8 mouse cellular contexts compared by ENCODE assay signal in the genomic region with DNA sequence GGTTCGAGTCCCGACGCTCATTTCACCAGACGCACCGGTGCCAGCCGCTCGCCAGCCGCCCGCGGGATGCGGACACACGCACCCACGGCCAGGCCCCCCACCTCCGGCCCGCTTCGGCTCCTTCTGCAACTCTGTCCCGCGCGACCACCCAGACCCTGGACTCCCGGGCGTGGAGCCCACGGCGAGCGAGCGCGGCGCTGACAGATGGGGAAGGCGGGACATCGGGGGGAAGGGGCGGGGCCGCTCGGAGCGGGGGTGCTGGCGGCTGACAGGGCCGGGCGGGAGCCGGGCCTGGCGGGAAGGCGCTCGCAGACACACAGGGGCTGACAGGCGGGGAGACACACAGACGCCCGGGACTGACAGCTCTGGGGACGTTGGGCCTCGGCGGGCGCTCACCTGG. TPM values are rescaled to one million over a fixed set of nuclear protein-coding genes. Genes with fewer than 3 reads are reported as not detected.
DNase-seq lines count a peak whose midpoint lies in the region; ATAC-seq lines count a peak whose summit lies in the region.

No protein-coding gene starts in this region.

- peak; percentile 57 for ATAC-seq in common myeloid progenitor, adult 5-6 weeks (replicated peaks; ENCODE audit: low read depth, poor library complexity, severe bottlenecking)
- ATAC-seq in inflammation-experienced regulatory T-cells, adult 6 months: peak; percentile 70
- ATAC-seq in megakaryocyte-erythroid progenitor cell, adult 5-6 weeks (replicated peaks; ENCODE audit: low FRiP score, low TSS enrichment, poor library complexity, severe bottlenecking): peak; percentile 66
- no peak for ATAC-seq in monocyte, adult 5-6 weeks (replicated peaks; ENCODE audit: insufficient number of reproducible peaks, low FRiP score, low TSS enrichment, poor library complexity, severe bottlenecking)

- intact Hi-C loops in left cerebral cortex, postnatal 25 days (cut with DNase I): loop anchor here (5.0 kb wide), 1 partner anchor 65 kb away; no protein-coding TSS in a partner anchor

- DNase-seq in adipocyte (ENCODE audit: low spot score): peak; percentile 55
- peak; percentile 44 to 66 for DNase-seq in gastrocnemius, adult 8-10 months (ENCODE audit: low spot score in 2 of 2)
- DNase-seq in left cerebral cortex, postnatal 25 days (ENCODE audit: low spot score in 2 of 2): peak; percentile 59 to 67
- peak; percentile 75 for DNase-seq in right cerebral cortex, postnatal 25 days

RNA-seq across cellular contexts. Expression of a gene that starts 0.4 kb away (rescaled TPM):
- total RNA-seq in common myeloid progenitor, adult 5-6 weeks (2017): 4.1 and 4.5 TPM in 2 replicates
- 10 to 100 TPM; 18.9 to 27.5 (median 23.1) TPM for total RNA-seq in gastrocnemius, adult 8-10 months (2022)
- polyA plus RNA-seq in inflammation-experienced regulatory T-cells, adult 6 months (2017; shearing (Covaris generic)): 10 to 100 TPM in 1 of 3 experiments, 1 to 10 TPM in 2; 4.8 to 10.6 (median 8.1) TPM
- total RNA-seq in left cerebral cortex, postnatal 25 days (2021): 10 to 100 TPM; 71.0 to 78.4 TPM
- 4.9 and 6.4 TPM in 2 replicates for total RNA-seq in megakaryocyte-erythroid progenitor cell, adult 5-6 weeks (2014; fragmentation: Nextera tagmentation)
- total RNA-seq in megakaryocyte-erythroid progenitor cell, adult 5-6 weeks (2017): 4.5 and 5.6 TPM in 2 replicates
- 1.6 to 4.1 TPM (median 2.0 TPM) in 3 replicates for total RNA-seq in monocyte, adult 5-6 weeks (2017)

RNA-seq across cellular contexts. Expression of a gene that starts 8.1 kb away (rescaled TPM):
- not detected in 2 replicates for total RNA-seq in common myeloid progenitor, adult 5-6 weeks (2017)
- 1 to 10 TPM; 1.2 to 2.4 (median 1.9) TPM for total RNA-seq in gastrocnemius, adult 8-10 months (2022)
- under 1 TPM; 0.19 to 0.33 (median 0.24) TPM for polyA plus RNA-seq in inflammation-experienced regulatory T-cells, adult 6 months (2017; shearing (Covaris generic))
- total RNA-seq in left cerebral cortex, postnatal 25 days (2021): under 1 TPM; 0.39 to 0.99 TPM
- total RNA-seq in megakaryocyte-erythroid progenitor cell, adult 5-6 weeks (2014; fragmentation: Nextera tagmentation): not detected in 2 replicates
- total RNA-seq in megakaryocyte-erythroid progenitor cell, adult 5-6 weeks (2017): not detected in 2 replicates
- not detected in 3 replicates for total RNA-seq in monocyte, adult 5-6 weeks (2017)

RNA-seq across cellular contexts. Expression of a gene that starts 39.7 kb away (rescaled TPM):
- total RNA-seq in common myeloid progenitor, adult 5-6 weeks (2017): not detected in 2 replicates
- total RNA-seq in gastrocnemius, adult 8-10 months (2022): under 1 TPM; 0.13 to 0.43 (median 0.25) TPM
- not detected for polyA plus RNA-seq in inflammation-experienced regulatory T-cells, adult 6 months (2017; shearing (Covaris generic))
- total RNA-seq in left cerebral cortex, postnatal 25 days (2021): under 1 TPM; 0.14 to 0.28 TPM
- not detected in 2 replicates for total RNA-seq in megakaryocyte-erythroid progenitor cell, adult 5-6 weeks (2014; fragmentation: Nextera tagmentation)
- not detected in 2 replicates for total RNA-seq in megakaryocyte-erythroid progenitor cell, adult 5-6 weeks (2017)
- total RNA-seq in monocyte, adult 5-6 weeks (2017): not detected in 3 replicates
